Mouse (Mus musculus) myocyte (in vitro differentiated cells): ENCODE results near the gene Slc47a1.

Experiments
- CEBPB ChIP-seq: IDR thresholded peaks from 2 replicates; pipeline ENCODE4 v1.6.1; 2011; ENCODE audit warnings: mild to moderate bottlenecking, moderate library complexity; ENCODE audit not compliant: poor library complexity, insufficient read depth, severe bottlenecking
- E2F4 ChIP-seq: IDR thresholded peaks from one replicate; pipeline ENCODE4 v1.6.1; 2011; ENCODE audit warnings: mild to moderate bottlenecking, control low read depth, moderate library complexity; ENCODE audit not compliant: insufficient read depth
- MAX ChIP-seq: IDR thresholded peaks from one replicate; pipeline ENCODE4 v1.6.1; 2011; ENCODE audit warnings: low read depth, mild to moderate bottlenecking, control low read depth
- MYOD1 ChIP-seq, 3 experiments: IDR thresholded peaks; one replicate each; pipeline ENCODE4 v1.6.1; 2011; ENCODE audit warnings: control low read depth in 2 of 3, low read depth in 2 of 3, mild to moderate bottlenecking in 2 of 3, moderate library complexity in 1 of 3; ENCODE audit not compliant: insufficient read length in 2 of 3, control insufficient read depth in 1 of 3
- MYOG ChIP-seq, 3 experiments: IDR thresholded peaks; one replicate each; pipeline ENCODE4 v1.6.1; 2011; ENCODE audit warnings: control low read depth in 2 of 3, low read depth in 2 of 3, mild to moderate bottlenecking in 2 of 3; ENCODE audit not compliant: insufficient read length in 2 of 3, control insufficient read depth in 1 of 3, insufficient read depth in 1 of 3
- POLR2A ChIP-seq: IDR thresholded peaks from one replicate; pipeline ENCODE4 v1.6.1; 2011; ENCODE audit warnings: low read depth, mild to moderate bottlenecking, control low read depth, moderate library complexity; ENCODE audit not compliant: insufficient read length
- POLR2AphosphoS2 ChIP-seq: IDR thresholded peaks from one replicate; pipeline ENCODE4 v1.6.1; 2011; ENCODE audit warnings: low read depth, control low read depth; ENCODE audit not compliant: insufficient read length
- REST ChIP-seq: IDR thresholded peaks from one replicate; pipeline ENCODE4 v1.6.1; 2011; ENCODE audit warnings: mild to moderate bottlenecking, control low read depth, moderate library complexity; ENCODE audit not compliant: insufficient read depth, insufficient read length
- TCF12 ChIP-seq: IDR thresholded peaks from one replicate; pipeline ENCODE4 v1.6.1; 2011; ENCODE audit warnings: mild to moderate bottlenecking, control low read depth; ENCODE audit not compliant: poor library complexity, insufficient read depth, severe bottlenecking
- TCF3 ChIP-seq: IDR thresholded peaks from one replicate; pipeline ENCODE4 v1.6.1; 2011; ENCODE audit warnings: low read depth, control low read depth; ENCODE audit not compliant: insufficient read length
- USF1 ChIP-seq: IDR thresholded peaks from one replicate; pipeline ENCODE4 v1.6.1; 2011; ENCODE audit warnings: low read depth, mild to moderate bottlenecking, control low read depth, moderate library complexity

DNA sequence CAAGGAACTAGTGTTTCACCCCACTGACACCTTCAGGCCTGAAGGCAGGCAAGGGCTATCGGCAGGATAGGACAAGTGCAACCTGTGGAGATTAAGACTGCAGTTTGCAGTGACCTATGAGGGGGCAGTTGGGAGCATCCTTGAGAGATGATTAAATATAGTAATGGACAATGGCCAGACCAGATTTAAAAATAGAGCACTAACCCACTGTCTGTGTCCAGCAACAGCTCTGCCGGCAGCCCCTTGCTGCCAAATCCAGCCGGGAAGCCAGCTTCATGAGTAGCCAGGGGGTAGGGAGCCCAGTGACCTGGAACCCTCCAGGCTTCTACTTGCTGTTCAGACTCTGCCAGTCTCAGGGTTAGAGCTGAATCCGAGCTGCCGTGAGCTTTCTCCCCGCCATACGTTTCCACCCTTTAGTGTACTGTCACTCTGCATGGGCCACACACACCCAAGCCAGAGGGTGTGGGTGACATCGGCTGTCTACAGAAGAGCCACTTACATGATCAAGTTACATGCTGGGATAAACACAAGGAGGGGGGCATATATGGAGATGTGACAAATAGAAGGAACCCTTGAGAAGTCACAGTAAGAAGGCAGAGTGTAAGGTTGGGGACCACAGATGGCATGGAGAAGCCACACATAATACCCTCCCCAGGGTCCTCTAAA lies 22.7 kb upstream of the Slc47a1 start:
- TF ChIP-seq TCF3 (no peak), TCF12 (no peak), E2F4 (no peak), MAX (no peak), USF1 (no peak), POLR2A (no peak), POLR2AphosphoS2 (no peak), REST (no peak), MYOG (IDR thresholded peaks at IDR 0.05; ENCODE audit: control insufficient read depth in 1 of 3, insufficient read depth in 1 of 3, insufficient read length in 2 of 3, low read depth in 2 of 3) (no peak), MYOD1 (IDR thresholded peaks at IDR 0.05; ENCODE audit: control insufficient read depth in 1 of 3, insufficient read length in 2 of 3, low read depth in 2 of 3) (peak in 1 of 3 experiments; percentile 8), CEBPB (no peak)
